Comparison of ENCODE assay signal across 8 mouse cellular contexts in the genomic region with DNA sequence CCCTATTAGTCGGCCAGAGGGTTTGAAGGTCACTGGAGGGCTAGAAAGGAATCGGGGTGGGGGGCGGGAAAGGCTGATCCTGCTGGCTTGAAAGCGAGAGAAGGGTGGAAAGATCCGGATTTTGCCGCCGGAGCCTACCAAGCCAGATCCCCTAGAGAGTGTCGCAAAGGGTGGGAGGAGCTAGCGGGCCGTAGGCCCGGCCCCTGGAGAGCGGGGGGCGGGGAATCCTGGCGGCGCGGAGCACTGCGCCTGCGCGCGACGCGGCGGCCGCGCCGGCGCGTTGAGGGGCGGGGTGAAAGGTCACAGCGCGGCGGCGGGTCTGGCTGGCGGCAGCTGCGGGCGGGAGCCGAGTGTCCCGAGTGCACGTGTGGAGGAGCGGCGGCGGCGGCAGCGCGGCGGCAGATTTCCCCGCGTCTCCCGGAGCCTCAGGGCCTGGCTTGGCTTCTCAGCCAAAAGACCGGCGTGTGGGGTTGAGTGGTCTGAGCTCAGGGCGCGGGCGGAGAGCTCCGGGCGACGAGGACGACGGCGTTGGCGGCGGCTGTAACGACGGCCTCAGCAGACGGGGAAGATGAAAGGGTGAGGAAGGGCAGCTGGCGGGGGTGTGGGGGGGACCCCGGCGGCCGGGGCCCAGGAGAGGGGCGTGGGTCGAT. TPM values are rescaled to one million over a fixed set of nuclear protein-coding genes. Genes with fewer than 3 reads are reported as not detected.
DNase-seq lines count a peak whose midpoint lies in the region; ATAC-seq lines count a peak whose summit lies in the region.

A gene (minus strand): TSS at position 170 of the 650 bp plus-strand sequence.
A gene (plus strand): TSS at position 295 of the 650 bp plus-strand sequence.

- H3K27ac ChIP-seq in heart, embryonic 13.5 days (replicated peaks): peak within 1 kb of the TSS; percentile 99
- peak within 1 kb of the TSS; percentile 99 for H3K27ac ChIP-seq in liver, embryonic 15.5 days (replicated peaks)
- peak within 1 kb of the TSS; percentile 92 for H3K27ac ChIP-seq in neural tube, embryonic 12.5 days

- H3K36me3 ChIP-seq in heart, embryonic 13.5 days: no peaks in the 10 kb centered on the region
- no peaks in the 10 kb centered on the region for H3K36me3 ChIP-seq in liver, embryonic 15.5 days (replicated peaks)
- H3K36me3 ChIP-seq in neural tube, embryonic 12.5 days: no peaks in the 10 kb centered on the region

- peak; percentile 94 for DNase-seq in CD4-positive helper T cell, adult 2 months (ENCODE audit: low read depth, low spot score)
- DNase-seq in brain, embryonic 18.5 days (ENCODE audit: low read depth, low spot score): peak; percentile 86
- peak; percentile 96 for DNase-seq in kidney, postnatal 14 days
- DNase-seq in telencephalon, adult 2 months (ENCODE audit: low read depth, low spot score): peak; percentile 84

- peaks cover 17% of the 10 kb centered on the region for H3K4me1 ChIP-seq in heart, embryonic 13.5 days
- peaks cover 41% of the 10 kb centered on the region for H3K4me1 ChIP-seq in liver, embryonic 15.5 days (replicated peaks)
- peaks cover 12% of the 10 kb centered on the region; the same call in 1 of the 2 replicates for H3K4me1 ChIP-seq in neural tube, embryonic 12.5 days

- peak within 1 kb of the TSS; percentile 98 for H3K9ac ChIP-seq in heart, embryonic 13.5 days
- H3K9ac ChIP-seq in liver, embryonic 15.5 days: peak within 1 kb of the TSS; percentile 77
- peak within 1 kb of the TSS; percentile 87 for H3K9ac ChIP-seq in neural tube, embryonic 12.5 days

- peak within 1 kb of the TSS; percentile 94 for H3K4me3 ChIP-seq in heart, embryonic 13.5 days
- peak within 1 kb of the TSS; percentile 77 for H3K4me3 ChIP-seq in liver, embryonic 15.5 days (replicated peaks)
- H3K4me3 ChIP-seq in neural tube, embryonic 12.5 days: peak within 1 kb of the TSS; percentile 90

- peak; percentile 64 for ATAC-seq in erythroid progenitor cell, adult 5-6 weeks (replicated peaks; ENCODE audit: low FRiP score, poor library complexity, severe bottlenecking)
- peak; percentile 89 for ATAC-seq in heart, embryonic 13.5 days (ENCODE audit: extremely low read depth, insufficient number of reproducible peaks, low FRiP score, low TSS enrichment)
- ATAC-seq in liver, embryonic 15.5 days (ENCODE audit: insufficient read depth): peak; percentile 77
- ATAC-seq in neural tube, embryonic 12.5 days (ENCODE audit: low FRiP score, low read depth): peak; percentile 88

- H3K27me3 ChIP-seq in heart, embryonic 13.5 days (replicated peaks): no peaks in the 10 kb centered on the region
- no peaks in the 10 kb centered on the region for H3K27me3 ChIP-seq in liver, embryonic 15.5 days
- H3K27me3 ChIP-seq in neural tube, embryonic 12.5 days (replicated peaks): no peaks in the 10 kb centered on the region

- under 1% methylated on average over 69 of the region's 71 CpGs for WGBS in heart, embryonic 13.5 days
- 2% methylated on average over 70 of the region's 71 CpGs for WGBS in liver, embryonic 15.5 days (ENCODE audit: insufficient replicate concordance)
- WGBS in neural tube, embryonic 12.5 days: 0% methylated on average over 63 of the region's 71 CpGs

- no peaks in the 10 kb centered on the region for H3K9me3 ChIP-seq in heart, embryonic 13.5 days
- H3K9me3 ChIP-seq in liver, embryonic 15.5 days (replicated peaks): no peaks in the 10 kb centered on the region
- H3K9me3 ChIP-seq in neural tube, embryonic 12.5 days: no peaks in the 10 kb centered on the region

- H3K4me2 ChIP-seq in heart, embryonic 13.5 days: peak within 1 kb of the TSS; percentile 92
- peak within 1 kb of the TSS; percentile 96 for H3K4me2 ChIP-seq in liver, embryonic 15.5 days
- peak within 1 kb of the TSS; percentile 91 for H3K4me2 ChIP-seq in neural tube, embryonic 12.5 days (replicated peaks)

RNA-seq across cellular contexts. Expression of the first gene that starts in this region (rescaled TPM):
- total RNA-seq in erythroid progenitor cell, adult 5-6 weeks (2015; ENCODE audit: low replicate concordance): 13.0 TPM in 2 replicates
- total RNA-seq in erythroid progenitor cell, adult 5-6 weeks (2017; ENCODE audit: low replicate concordance): 16.3 and 18.0 TPM in 2 replicates
- polyA plus RNA-seq in heart, embryonic 13.5 days (2015; fragmentation: Nextera tagmentation; extraction: Ambion mirVana): 28.8 and 37.0 TPM in 2 replicates
- 23.1 and 23.3 TPM in 2 replicates for polyA plus RNA-seq in liver, embryonic 15.5 days (2015; fragmentation: Nextera tagmentation; extraction: Ambion mirVana)
- polyA plus RNA-seq in neural tube, embryonic 12.5 days (2016; fragmentation: Nextera tagmentation; extraction: Ambion mirVana): 59.2 and 72.1 TPM in 2 replicates

RNA-seq across cellular contexts. Expression of the second gene that starts in this region (rescaled TPM):
- 34.0 and 35.0 TPM in 2 replicates for total RNA-seq in erythroid progenitor cell, adult 5-6 weeks (2015; ENCODE audit: low replicate concordance)
- total RNA-seq in erythroid progenitor cell, adult 5-6 weeks (2017; ENCODE audit: low replicate concordance): 36.5 and 47.6 TPM in 2 replicates
- 73.7 and 77.0 TPM in 2 replicates for polyA plus RNA-seq in heart, embryonic 13.5 days (2015; fragmentation: Nextera tagmentation; extraction: Ambion mirVana)
- polyA plus RNA-seq in liver, embryonic 15.5 days (2015; fragmentation: Nextera tagmentation; extraction: Ambion mirVana): 61.6 and 65.8 TPM in 2 replicates
- polyA plus RNA-seq in neural tube, embryonic 12.5 days (2016; fragmentation: Nextera tagmentation; extraction: Ambion mirVana): 83.2 and 86.0 TPM in 2 replicates

Comparison
In these comparisons a context has a peak if more than half of its experiments do, and no peak if none do; other contexts are left out.
1. Peak in every context shown above with its lines: DNase-seq, ATAC-seq, H3K4me3 ChIP-seq and H3K27ac ChIP-seq.